Mouse (Mus musculus) small intestine, adult 2 months (tissue): ENCODE results near the gene Akap13. TPM values are rescaled to one million over a fixed set of nuclear protein-coding genes. Genes with fewer than 3 reads are reported as not detected.

ENCODE experiments used
- H3K27ac ChIP-seq: fragments of 200-500 bp; 2 replicates; pipeline ENCODE4 v1.5.1; 2012; ENCODE audit warnings: low read depth, low read length, control low read depth, inconsistent platforms; ENCODE audit not compliant: insufficient read depth
- H3K27me3 ChIP-seq: fragments of 200-500 bp; 2 replicates; pipeline ENCODE4 v1.6.1; 2012; ENCODE audit warnings: mild to moderate bottlenecking, moderate library complexity, low read length, inconsistent platforms; ENCODE audit not compliant: control insufficient read depth, insufficient read depth
- H3K36me3 ChIP-seq: fragments of 200-500 bp; 2 replicates; pipeline ENCODE4 v1.6.1; 2012; ENCODE audit warnings: mild to moderate bottlenecking, low read length, control low read depth, inconsistent platforms; ENCODE audit not compliant: control insufficient read depth, insufficient read depth
- H3K4me1 ChIP-seq: fragments of 200-500 bp; 2 replicates; pipeline ENCODE4 v1.6.1; 2012; ENCODE audit warnings: low read length, inconsistent platforms, mixed read lengths; ENCODE audit not compliant: control insufficient read depth, insufficient read depth, insufficient read length
- H3K4me3 ChIP-seq: fragments of 200-500 bp; 2 replicates; pipeline ENCODE4 v1.5.1; 2012; ENCODE audit warnings: low read depth, mild to moderate bottlenecking, control low read depth, inconsistent platforms, low read length, moderate library complexity
- CTCF ChIP-seq: fragments of 200-500 bp; IDR thresholded peaks from 2 replicates; pipeline ENCODE4 v1.5.1; 2012; ENCODE audit warnings: low read depth, mild to moderate bottlenecking, control low read depth, inconsistent platforms, low read length, moderate library complexity, mixed read lengths; ENCODE audit not compliant: insufficient replicate concordance, insufficient read length; ENCODE audit errors: extremely low read depth
- POLR2A ChIP-seq: fragments of 200-500 bp; IDR thresholded peaks from 2 replicates; pipeline ENCODE4 v1.6.1; 2012; ENCODE audit warnings: low read depth, mild to moderate bottlenecking, control low read depth, inconsistent platforms, low read length, moderate library complexity
- WGBS: fragments of 180-500 bp; shearing (Covaris S2); methylation state at CpG from one replicate; pipeline ENCODE4 v1.1.7; 2018; 5-methylcytosine and 5-hydroxymethylcytosine counted together
- polyA plus RNA-seq: library from polyadenylated mRNA; depleted of rRNA; stranded (reverse); fragments of >200 nt; gene quantifications from 2 replicates; pipeline ENCODE4 v1.2.3, GENCODE M21; 2012; rRNA removed

The Akap13 gene
- 6.9 and 15.8 TPM in 2 replicates for polyA plus RNA-seq

DNA sequence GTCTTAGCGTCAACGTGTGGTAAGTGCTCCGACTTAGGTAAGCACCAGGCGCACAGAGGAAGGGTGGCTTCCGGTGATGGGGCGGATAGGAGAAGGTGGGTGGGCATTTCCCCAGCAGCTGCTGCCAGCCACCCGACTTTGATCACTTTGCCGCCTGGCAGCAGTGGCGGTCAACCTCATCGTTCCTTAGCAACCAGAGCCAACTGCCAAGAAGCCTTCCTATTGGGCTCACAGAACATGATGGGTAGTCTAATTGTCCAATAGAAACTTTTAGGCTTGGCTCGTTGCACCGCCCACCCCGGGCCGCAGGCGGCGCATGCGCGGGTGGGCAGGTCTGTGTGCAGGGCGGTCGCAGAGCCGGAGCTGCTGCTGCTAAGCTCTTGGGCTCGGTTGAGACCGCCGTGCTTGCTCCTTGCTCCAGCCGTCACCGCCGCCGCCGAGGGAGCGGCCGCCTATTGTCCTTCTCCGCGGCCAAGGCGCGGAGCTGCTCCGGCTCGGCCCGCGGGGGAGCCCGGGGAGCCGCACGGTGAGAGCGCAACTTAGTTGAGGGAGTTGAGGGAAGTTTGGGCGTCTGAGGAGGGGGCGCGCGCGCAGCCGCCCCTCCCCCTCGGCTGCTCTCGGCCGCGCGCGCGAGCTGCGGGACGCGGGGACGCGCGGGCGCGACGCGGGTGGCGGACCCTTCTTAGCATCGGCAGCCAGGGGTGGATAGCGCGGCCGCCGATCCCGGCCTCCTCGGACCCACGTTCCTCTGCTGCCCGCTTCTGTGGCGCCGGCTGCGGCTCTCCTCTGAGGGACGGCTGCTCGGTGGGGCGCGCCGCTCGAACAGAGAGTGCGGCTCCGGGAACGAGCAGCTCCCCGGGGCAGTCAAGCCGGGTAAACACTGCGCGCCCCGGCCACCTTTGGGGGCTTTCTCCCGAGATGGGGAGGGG is at the start of gene Akap13:
Akap13 (plus strand) TSS at position 312 of the 929 bp plus-strand sequence.
- Histone ChIP-seq H3K4me1 (peaks cover 3% of the 10 kb centered on the region; the same call in 1 of the 2 replicates), H3K36me3 (no peaks in the 10 kb centered on the region), H3K27ac (peak within 1 kb of the TSS; percentile 85), H3K4me3 (peak within 1 kb of the TSS; percentile 79), H3K27me3 (no peaks in the 10 kb centered on the region)
- WGBS = under 1% methylated on average over 90 of the region's 94 CpGs
- TF ChIP-seq CTCF (no peak), POLR2A (peak; percentile 95)

DNA sequence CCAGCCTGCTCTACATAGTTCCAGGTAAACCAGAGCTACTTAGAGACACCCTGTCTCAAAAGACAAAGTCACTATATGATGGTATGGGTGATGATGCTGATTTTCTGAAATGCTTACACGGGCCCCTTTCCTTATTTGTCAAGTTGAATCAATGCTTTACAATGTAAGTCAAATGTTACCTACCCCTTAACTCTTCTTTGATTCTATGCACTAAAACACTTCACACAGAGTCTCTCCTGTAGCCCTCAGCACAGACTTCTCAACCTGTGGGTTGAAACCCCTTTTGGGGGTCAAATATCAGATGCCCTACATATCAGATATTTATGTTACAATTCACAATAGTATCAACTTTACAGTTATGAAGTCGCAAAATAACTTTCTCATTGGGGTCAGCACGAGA is 44.7 kb upstream of the Akap13 start:
- TF ChIP-seq POLR2A = no peak
- no peak for TF ChIP-seq CTCF
- Histone ChIP-seq H3K27me3 (no peaks in the 10 kb centered on the region), H3K4me1 (peaks cover 24% of the 10 kb centered on the region), H3K36me3 (no peaks in the 10 kb centered on the region), H3K27ac (0 out of 2 replicates have a peak overlapping the region, but pooled peaks have one; percentile 7), H3K4me3 (no peak overlapping the region)
- WGBS = 72% methylated on average over 3 of the region's 3 CpGs

DNA sequence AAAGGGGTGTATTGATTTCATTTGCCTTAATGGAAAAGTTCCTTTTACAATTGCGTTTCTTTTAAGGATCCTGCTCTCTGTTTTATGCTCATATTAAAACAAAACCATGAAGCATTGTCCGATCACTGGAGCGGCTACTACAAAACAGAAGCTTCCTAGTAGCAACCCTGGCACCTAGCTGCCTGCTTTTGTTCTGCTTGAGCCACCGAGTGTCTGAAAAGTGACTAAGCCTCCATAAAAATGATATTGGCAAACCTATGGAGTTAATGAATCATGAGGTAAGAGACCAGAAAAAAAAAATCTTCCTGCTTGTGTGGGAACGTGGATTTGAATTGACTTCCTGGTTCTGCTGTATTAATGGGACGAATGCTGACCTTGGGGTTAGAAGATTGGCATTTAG is 44.1 kb upstream of the Akap13 start:
- Histone ChIP-seq H3K4me3 (no peak overlapping the region), H3K36me3 (no peaks in the 10 kb centered on the region), H3K27me3 (no peaks in the 10 kb centered on the region), H3K27ac (peak overlapping the region; percentile 69), H3K4me1 (peaks cover 27% of the 10 kb centered on the region)
- WGBS = 22% methylated on average over 6 of the region's 6 CpGs
- TF ChIP-seq CTCF (peak; percentile 5; the same call in 1 of the 2 replicates), POLR2A (no peak)

DNA sequence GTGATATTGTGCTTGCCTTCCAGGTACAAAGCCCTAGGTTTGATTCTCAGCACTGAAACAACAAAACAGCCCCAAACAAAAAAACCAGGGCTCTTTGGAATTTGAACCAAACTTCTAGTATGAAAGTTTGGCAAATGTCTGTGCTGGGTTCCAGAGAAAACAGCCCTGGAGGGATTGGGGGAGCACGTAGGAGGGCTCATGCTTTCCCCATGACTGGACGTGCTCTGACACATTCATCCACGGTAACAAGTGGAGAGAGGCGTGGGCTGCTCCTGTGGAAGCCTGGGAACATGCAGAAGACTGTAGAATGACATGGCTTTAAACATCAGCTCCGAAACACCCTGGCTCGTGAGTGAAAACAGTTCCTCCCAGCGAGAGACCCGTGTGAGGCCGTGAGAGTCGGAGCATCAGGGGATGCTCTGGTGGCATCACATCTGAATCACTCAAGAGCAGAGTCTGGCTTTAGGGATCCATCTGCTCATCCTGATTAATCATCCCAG is 43.3 kb upstream of the Akap13 start:
- Histone ChIP-seq H3K27me3 (no peaks in the 10 kb centered on the region), H3K4me1 (peaks cover 29% of the 10 kb centered on the region), H3K4me3 (no peak overlapping the region), H3K36me3 (no peaks in the 10 kb centered on the region), H3K27ac (peak overlapping the region; percentile 69)
- WGBS = 69% methylated on average over 10 of the region's 10 CpGs
- TF ChIP-seq CTCF (no peak), POLR2A (0 out of 2 replicates have a peak, but pooled peaks have one; percentile 18)

DNA sequence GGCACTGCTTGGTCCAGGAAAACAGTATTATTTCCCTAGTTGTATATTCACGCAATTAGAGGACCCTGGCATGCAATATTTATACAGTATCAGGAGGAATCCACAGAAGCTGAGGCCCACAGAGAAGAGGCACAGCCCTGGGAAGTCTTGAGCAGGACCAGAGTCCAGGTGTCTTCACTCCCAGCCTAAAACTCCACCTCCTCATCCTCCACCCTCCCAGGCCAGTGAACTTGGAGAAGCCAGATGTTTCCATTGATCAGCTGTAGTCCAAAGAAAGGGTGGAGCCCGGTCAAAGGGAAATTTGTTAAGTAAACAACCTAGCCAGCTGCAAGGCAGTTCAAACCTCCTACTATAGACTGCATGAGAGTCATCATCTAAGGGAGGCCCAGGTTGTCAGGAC is 42.8 kb upstream of the Akap13 start:
- Histone ChIP-seq H3K36me3 (no peaks in the 10 kb centered on the region), H3K4me1 (peaks cover 29% of the 10 kb centered on the region), H3K27ac (peak overlapping the region; percentile 69), H3K27me3 (no peaks in the 10 kb centered on the region), H3K4me3 (no peak overlapping the region)
- TF ChIP-seq POLR2A (no peak), CTCF (no peak)
- WGBS = 28% methylated on average over 2 of the region's 2 CpGs

DNA sequence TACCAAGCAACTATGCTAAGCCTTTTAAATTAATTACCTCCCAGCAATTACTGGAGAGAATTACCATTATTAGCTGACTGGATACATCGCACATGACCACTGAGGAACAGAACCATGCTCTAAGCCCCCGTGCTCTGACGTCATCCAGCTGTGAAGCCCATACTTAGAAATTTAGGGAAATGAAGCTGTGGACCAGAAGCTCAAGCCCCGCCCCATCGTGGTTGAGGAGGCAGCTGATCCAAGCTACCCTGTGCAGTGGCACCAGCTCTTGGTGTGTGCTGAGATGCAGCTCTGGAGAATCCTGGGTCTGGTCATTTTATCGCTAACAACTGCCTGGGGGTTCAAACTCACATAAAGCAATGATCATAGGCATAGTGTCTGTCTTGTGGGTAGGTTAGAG is 41.4 kb upstream of the Akap13 start:
- no peaks in the 10 kb centered on the region for H3K27me3 ChIP-seq
- peaks cover 29% of the 10 kb centered on the region for H3K4me1 ChIP-seq
- no peaks in the 10 kb centered on the region for H3K36me3 ChIP-seq
- WGBS = 75% methylated on average over 6 of the region's 6 CpGs
- no peak overlapping the region for H3K27ac ChIP-seq
- H3K4me3 ChIP-seq = no peak overlapping the region
- TF ChIP-seq CTCF (no peak), POLR2A (no peak)

DNA sequence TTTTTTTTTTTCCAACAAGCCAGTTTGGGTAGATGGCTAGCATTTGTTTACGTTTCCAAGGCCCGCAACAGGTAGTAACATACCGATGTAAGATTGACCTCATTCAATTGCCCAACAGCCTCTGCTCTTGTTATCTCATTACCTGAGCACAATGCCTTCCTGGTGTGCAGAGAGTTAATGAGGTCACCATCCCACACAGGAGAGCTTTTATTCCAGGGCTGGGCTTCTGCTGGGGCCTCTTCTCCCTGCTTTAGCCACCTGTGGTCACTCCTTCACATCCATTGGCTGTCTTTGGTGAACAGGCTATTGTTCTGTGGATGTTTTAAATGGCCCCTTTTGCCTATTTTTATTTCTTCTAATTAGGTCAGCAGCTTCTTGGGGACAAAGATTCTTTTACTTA is 41.0 kb upstream of the Akap13 start:
- H3K27ac ChIP-seq = no peak overlapping the region
- H3K36me3 ChIP-seq = no peaks in the 10 kb centered on the region
- no peak overlapping the region for H3K4me3 ChIP-seq
- H3K4me1 ChIP-seq = peaks cover 29% of the 10 kb centered on the region
- WGBS = 41% methylated on average over 3 of the region's 3 CpGs
- TF ChIP-seq POLR2A = no peak
- no peak for TF ChIP-seq CTCF
- H3K27me3 ChIP-seq = no peaks in the 10 kb centered on the region
